Mouse (Mus musculus): Measurements from ENCODE around the gene Dpf3. TPM values are rescaled to one million over a fixed set of nuclear protein-coding genes. Genes with fewer than 3 reads are reported as not detected.
A peak's percentile ranks its signal among the peaks of the same experiment; 100 is the strongest.

The Dpf3 gene
- total RNA-seq, 2 experiments from 2014 or later = 20.7 to 26.0 TPM

DNA sequence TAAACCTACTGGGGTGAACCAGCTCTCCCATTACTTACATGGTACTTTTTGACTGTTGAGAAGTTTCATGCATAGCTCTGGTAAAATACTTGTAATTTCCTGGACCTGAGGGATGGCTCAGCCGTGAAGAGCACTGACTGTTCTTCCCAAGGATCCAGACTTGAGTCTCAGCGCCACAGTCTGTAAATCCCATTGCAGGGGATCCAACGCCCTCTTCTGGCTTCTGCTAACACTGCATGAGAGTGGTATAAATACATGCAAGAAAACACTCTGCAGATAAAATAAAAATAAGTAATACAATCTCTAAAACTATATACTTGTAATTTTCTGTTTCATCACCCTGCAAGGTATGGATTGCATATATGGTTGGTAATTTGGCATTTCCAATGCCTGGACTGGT is 10.4 kb upstream of the Dpf3 start:
- intact Hi-C loops (cut with DNase I) = no loop called here

DNA sequence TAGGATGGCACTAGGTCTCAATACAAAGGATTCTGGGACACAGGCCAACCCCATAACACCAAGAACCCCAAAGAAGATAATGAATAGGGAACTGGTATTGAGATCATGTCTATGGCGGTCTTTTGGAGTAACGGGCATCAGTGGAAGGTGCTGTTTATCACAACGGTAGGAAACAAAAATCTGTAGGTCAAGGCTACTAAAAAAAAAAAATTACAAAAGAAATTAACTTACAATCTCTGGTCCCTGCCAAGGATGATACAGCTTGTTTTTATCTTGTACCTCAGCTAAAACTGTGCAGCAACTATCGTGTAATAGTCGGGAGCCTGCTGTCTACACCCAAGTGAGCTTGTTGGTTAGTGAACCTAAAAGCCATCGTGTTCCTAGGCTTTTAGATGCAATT is 9.2 kb upstream of the Dpf3 start:
- DNase-seq = no peak
- intact Hi-C loops (cut with DNase I) = no loop called here

More for the DNA sequence above, 10.4 kb upstream of the Dpf3 start:
- DNase-seq = no peak

DNA sequence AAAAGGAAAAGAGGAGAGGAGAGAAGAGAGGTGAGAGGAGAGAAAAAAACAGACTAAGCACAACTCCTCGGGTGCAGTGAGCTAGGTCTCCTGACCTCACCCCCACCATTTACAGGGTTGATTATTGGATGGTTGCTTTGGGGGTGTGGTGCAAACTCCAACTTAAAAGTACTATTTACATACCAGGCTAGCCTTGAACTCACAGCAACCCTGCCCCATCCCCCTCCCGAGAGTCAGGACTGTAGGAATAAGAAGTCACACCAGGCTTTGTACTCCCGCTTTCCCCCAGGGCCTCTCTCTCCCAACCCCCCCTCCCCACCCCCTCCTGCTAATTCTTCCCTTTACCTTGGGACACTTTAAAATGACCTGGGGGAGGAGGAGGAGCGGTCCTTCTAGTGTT is 8.8 kb upstream of the Dpf3 start:
- DNase-seq = no peak
- intact Hi-C loops (cut with DNase I) = no loop called here

DNA sequence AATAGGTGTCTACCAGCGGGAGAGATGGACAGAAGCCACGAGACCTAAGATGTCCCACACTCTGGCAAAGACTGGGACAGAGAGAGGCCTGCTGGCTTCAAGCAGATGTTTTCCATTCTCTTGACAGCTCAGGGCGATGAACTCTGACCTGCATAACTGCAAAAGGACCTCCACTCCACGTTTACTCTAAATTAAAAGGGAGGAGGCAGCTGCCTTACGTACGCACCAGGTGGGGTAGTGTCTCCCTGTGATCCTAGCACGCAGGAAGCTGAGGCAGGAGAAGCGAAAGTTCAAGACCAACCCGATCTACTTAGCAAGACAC is 8.4 kb upstream of the Dpf3 start:
- intact Hi-C loops (cut with DNase I) = no loop called here
- DNase-seq = no peak

DNA sequence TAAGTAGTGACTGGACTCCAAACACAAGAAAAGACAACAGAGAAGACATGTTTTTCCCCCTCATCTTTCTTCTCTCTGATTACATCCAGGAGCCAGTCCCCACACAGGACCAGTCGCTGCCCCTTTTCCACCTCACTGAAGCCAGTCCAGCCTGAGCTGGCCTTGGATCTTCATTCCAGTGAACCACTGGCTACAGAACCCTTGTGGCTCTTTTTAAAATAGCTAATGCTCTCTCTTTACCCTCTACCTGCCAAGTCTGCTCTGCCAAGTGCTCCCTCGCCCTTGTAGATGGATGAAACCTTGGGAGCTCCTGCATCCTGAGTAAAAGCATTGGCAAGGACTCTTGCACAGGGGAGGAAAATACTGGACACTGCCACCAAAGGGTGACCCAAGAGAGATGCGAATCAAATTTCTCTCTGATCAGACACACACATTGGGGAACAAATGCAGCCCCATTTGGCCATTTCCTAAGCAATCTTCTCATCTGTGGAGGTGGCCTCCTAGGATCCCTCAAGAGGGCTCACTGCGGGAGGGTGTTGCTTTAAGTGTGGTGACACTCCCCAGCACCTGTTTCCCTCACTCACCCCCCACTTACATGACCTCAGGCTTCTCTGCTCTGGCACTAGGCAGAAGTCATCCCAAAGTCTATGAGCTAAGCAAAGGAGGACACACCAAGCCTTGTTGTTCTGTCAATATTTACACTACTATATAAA is 7.9 kb upstream of the Dpf3 start:
- intact Hi-C loops (cut with DNase I) = no loop called here
- DNase-seq = no peak

DNA sequence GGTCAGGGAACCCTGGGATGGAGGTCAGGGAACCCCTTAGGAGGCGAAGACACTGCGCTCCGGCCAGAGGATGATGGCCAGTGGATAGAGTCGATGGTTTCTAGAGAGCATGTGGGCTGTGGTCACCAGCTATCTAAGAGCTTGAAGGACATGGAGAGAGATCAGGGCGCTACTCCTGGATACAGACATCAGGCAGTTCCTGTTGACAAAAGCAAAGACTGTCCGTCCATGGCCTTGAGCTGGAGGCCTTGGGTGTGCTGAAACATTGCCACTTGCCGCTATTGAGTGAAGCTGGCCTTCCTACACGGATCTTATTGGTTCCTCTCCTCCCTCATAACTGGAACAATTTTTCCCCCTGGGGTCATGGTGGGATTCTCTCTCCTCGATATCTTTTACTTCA is 6.7 kb upstream of the Dpf3 start:
- DNase-seq = no peak
- intact Hi-C loops (cut with DNase I) = no loop called here

DNA sequence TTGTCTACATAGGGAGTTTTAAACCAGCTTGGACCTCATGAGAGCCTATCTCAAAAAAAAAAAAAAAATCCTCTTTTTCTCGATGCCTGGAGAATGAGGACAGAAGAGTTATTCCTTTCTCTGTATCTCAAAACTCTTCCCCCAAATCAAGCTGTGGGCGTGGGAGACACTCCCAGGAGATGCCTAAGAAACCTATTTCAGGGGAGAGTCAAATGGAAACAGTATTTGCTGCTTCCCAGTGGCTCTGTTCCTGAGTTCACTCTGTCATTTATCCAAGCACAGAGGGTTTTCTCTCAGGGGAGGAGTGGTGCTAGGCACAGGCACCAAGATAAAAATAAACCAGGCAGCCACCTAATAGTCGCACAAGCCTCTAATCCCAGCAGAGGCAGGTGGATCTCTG is 5.3 kb upstream of the Dpf3 start:
- DNase-seq = no peak
- intact Hi-C loops (cut with DNase I) = no loop called here

DNA sequence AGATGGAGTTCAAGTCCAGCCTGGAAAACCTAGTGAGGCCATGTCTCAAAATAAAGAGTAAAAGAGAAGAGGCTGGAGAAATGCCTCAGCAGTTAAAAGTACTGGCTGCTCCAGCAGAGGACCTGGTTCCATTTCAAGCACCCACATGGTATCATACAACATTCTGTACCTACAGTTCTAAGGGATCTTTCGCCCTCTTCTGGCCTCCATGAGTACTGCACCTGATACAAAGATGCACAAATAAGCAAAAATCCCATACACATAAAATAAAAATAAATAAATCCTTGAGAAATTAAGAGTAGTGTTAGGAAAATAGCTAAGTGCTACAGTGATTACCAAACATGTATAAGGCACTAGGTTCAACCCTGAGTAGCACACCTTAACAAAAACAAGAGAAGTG is 4.1 kb upstream of the Dpf3 start:
- intact Hi-C loops (cut with DNase I) = no loop called here

DNA sequence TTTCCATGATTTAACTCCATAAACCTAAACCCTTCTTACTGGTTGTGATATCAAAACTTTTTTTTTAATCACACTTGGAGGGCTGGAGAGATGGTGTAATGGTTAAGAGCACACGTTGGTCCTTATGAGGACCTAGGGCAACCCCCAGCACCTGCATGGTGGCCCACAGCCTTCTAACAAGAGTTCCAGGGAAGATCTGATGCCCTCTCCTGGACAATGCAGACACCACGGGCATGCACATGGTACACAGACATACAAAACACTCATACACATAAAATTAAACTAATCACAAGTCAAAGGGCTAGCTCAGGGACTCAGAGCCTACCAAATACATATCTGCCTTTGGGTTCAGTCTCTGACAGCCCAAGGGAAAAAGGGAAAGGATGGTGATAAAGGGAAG is 2.2 kb upstream of the Dpf3 start:
- intact Hi-C loops (cut with DNase I) = loop anchor here (5.0 kb wide), 2 partner anchors 77 to 277 kb away; no protein-coding TSS in a partner anchor
- no peak for DNase-seq

More for the DNA sequence above, 4.1 kb upstream of the Dpf3 start:
- DNase-seq = no peak

DNA sequence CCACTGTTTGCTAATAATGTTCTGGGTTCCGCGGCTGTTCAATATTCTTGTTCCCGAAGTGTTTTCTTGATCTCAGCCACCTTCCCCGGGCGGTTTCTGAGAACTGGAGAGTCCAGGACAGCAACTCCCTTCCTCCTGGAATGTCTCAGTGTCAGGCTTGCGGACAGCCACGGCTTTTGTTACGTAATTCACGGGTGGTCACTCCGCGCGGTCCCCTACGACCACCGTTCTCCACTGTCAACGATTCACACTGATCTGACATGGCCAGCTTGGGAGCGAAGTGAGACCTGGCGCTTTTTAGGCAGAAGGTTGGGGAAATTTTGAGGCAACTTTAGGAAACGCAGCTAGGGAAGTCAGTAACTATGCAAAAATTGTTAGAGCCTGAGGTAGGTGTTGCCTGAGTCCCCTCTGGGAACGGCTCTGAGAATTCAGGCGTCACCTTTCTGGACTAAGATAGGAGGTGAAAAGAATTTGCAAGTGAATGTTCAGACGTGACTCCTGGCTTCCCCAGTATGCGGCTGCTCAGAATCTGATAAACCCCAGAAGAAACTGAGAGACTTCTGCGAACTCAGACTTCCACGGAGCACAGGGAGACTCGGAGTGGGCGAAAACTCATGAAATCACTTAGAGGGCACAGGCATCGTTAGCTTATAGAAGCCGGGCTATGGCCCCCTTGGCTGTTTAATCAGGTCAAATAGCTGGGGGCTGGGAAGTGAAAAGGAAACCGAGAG is 860 bp upstream of the Dpf3 start:
- DNase-seq = peak; percentile 13 to 37
- intact Hi-C loops (cut with DNase I) = loop anchor here (5.0 kb wide), 2 partner anchors 76 to 276 kb away; no protein-coding TSS in a partner anchor

DNA sequence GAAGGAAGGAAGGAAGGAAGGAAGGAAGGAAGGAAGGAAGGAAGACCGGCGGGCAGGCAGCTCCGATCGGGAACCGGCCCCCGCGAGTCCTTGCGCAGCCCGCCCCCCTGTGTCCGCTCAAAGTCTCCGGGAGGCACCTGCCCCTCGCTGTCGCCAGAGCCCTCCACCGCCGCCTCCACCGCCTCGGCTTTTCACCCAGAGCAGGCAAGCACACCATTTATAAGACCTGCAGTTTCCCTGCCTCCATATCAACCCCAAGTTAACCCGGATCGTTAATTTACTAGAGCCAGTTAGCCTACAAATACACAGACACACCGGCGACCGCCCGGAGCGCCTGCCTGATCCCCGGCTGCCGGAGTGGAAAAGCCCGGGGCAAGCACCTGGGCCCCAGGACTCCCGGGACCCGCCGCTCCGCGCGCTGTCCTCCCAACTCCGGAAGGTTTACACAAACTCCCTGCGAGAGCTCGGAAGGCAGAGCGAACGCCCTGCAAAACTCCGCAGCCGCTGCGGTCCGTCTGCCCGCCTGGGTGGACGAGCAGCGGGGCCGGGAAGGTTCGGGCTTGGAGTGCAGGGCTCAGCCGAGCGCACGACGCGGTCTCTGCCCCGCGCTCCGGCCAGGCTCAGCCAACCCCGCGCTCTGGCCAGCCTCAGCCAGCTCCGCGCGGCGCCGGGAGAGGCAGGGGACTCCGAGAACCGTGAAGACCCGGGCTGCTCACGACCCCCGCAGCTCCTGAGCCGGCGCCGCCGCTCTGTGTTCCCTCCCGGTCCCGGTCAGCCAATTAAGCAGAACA is 650 bp downstream of the Dpf3 start:
- peak; percentile 58 to 64 for DNase-seq
- intact Hi-C loops (cut with DNase I) = loop anchor here (2.0 to 5.0 kb wide), 3 partner anchors 75 to 275 kb away; no protein-coding TSS in a partner anchor

DNA sequence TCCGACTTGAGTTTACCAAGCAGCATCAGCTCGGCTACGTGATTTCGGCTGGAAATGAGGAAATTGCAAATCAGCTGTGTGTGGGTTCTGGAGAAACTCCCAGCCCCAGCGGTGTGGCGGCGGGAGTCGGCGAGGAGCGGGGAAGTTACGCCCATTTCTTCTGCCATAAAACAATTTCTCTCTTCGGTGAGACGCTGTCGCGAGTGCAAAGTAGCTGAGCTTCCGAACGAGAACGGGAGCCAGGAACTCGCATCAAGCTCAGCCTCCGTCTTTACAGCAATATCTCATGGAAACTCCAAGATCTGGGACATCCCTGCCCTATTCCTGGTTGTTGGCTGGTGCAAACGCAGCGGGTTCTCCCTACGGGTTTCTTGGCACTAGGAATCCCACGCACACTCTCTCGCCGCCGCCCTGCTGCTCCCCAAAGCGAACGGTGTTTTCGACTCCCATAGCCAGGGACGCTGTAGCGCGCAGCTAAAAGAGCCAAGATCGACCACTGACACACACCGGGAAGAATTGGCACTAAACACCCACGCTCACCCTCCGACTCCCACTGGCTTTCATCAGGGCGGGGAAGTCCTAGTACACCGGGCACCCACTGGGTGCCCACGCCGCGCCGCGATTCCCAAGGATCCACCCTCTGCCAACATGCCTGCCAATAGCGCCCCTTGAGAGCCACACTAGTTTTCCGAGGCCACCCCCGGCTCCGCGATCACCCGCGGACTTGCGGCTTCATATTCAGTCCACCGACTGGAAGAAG is 1.4 kb downstream of the Dpf3 start:
- peak in 1 of 2 experiments; percentile 16 for DNase-seq
- intact Hi-C loops (cut with DNase I) = loop anchor here (2.0 to 5.0 kb wide), 3 partner anchors 74 to 274 kb away; no protein-coding TSS in a partner anchor

DNA sequence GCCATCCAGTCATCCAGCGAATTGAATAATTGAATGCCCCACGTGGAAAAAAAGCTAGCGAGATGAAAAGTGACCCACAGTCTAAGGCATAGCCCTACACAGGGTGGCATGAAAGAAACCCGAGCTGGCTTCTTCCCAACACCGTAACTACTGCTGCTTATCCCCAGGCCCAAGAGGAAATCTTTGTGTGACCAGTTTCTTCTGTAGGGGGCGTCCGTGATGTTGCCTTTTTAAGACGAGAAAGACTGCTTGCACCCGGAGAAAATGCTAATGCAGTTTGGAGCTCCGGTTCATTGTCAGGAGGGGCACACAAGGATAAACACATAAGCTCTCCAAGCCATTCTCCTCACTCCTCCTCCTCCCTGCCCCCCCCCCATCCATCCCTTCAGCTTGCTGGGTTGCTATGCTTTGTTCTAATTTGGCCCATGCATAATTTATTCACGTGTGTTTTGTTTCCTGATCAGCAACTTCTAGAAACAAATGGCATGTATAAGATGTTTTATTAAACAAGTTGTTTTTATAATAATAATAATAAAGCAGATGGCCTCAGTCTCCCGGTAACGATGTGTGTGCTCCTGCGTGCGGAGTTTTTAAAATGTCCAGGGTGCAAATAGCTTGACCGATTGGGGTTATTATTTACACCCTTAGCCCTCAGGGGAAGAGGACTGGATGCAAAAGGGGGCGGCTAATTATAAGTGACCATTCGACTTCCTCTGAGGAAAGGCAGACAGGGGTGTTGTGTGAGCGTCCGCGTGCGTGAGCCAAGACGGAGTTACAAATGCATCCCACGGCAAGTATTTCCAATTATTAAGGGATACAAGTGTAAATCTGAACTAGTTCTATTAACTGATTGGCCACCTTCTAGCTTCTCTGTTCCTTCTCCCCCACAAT is 2.4 kb downstream of the Dpf3 start:
- intact Hi-C loops (cut with DNase I) = loop anchor here (5.0 kb wide), 2 partner anchors 73 to 273 kb away; no protein-coding TSS in a partner anchor
- DNase-seq = no peak

DNA sequence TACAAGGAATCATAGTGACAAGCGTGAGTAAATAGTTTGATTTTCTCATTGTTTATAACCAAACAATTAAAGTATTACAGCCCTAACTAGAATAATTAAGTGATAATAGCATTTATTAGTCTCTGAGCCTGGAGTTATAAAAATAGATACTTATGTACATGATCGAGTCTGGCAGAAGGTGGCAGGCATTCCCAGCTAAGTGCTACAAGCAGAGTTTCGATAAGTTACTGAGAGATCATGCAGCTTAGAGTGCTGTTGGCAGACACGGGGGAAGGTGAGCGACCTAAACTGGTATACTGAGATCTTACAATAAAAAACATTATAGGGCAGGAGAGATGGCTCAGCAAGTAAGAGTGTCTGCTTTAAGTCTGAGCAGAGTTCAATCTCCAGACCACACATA is 3.9 kb downstream of the Dpf3 start:
- no peak for DNase-seq
- intact Hi-C loops (cut with DNase I) = no loop called here

DNA sequence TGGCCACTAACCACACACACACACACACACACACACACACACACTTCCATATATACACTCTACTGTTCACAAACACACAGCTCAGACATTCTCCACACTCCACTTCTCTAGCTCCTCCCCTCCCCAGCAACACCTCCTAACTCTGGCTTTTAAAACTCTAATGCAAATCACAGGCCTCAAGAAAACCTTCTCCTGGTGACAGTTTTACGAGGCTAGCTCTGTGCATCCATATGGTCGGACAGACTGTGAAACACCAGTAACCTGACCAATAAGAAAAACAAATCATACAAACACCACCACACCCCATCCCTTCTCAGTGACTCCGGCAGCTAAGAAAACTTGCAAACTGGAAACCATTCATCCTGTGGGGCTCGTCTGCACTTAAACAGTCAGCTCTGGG is 6.1 kb downstream of the Dpf3 start:
- no peak for DNase-seq
- intact Hi-C loops (cut with DNase I) = no loop called here

DNA sequence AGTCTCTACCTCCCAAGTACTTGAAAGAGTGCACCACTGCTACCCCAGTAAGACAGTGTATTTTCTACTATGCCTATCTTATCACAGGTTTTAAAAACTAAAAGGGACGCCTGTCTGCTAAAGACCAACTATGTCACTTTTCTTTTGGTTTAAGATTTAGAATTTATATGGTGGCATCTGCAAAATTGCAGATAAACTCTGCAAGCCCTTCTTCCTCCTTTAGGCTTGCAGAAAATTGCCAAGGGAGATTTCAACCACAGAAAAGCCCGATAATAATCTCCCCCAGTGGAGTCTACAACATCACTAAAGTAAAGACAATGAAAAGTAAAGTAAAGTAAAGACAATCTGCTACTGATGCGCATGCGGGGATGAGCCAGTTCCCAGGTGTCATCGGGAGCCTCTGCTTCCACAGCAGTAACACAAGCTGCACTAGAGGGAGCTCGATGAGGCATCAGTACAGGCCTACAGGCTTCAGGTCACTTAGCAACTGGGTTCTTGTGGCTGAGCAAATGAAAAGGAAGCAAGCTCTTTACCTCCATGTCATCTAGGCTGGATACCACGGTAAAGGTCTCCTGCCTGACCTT is 7.6 kb downstream of the Dpf3 start:
- DNase-seq = no peak
- intact Hi-C loops (cut with DNase I) = no loop called here

DNA sequence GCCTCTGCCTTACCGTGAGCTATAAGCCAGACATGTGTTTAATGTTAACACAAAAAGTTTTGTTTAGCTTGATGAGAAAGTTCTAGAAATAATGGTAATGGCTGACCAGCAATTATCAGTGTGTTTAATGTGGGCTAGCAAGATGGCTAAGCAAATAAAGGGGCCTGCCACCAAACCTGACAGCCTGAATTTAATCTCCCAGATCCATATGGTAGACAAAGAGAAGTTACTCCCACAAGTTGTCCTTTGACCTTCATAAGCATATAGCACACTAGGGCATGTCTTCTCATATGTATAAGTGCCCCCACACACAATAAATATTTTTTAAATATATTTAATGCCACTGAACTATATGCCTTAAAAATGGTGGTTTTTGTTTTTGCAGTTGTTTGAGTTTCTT is 8.4 kb downstream of the Dpf3 start:
- intact Hi-C loops (cut with DNase I) = no loop called here
- DNase-seq = no peak

DNA sequence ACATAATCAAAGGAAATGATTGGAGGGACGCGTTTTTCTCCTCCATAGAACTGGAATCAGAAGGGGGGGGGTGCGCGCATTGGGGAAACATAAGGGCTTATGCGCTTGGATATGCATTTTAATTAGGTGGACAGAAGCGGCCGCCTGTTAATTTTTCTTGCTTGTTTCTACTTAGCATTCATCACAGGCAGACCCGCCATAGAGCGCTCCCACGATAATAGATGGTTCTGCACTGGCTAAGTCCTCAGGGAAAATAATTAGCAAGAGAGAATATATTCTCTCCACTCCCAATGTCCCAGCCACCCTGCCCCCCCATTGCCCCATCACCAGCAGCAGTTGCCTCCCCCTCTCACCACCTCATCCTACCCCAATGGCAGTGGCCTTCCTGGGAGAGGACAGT is 11.2 kb downstream of the Dpf3 start:
- DNase-seq = no peak
- intact Hi-C loops (cut with DNase I) = no loop called here

DNA sequence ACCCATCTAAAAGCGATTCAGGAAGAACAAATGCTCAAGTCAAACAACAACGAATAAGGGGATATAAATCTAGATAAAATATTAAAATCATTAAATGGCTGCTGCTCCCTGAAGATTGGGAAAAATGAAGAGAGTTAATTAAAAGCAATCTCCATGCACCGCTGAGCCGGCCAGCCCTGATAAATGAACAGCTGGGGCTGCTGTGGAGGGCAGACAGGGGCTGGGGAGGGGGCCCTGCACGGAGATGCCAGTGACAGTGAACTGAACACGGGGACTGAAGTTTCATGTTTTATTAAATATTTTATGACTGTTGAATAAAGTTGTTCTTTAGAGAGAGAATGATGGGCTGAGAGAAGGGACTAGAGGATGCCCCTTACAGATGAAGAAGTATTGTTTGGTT is 12.1 kb downstream of the Dpf3 start:
- intact Hi-C loops (cut with DNase I) = no loop called here
- no peak for DNase-seq
